Mouse (Mus musculus) hindlimb bud, embryonic 11.5 days (tissue): ENCODE measurements at regions not wholly inside any gene's neighbourhood (a gene's known extent, or its start where the extent isn't known, plus 50 kb on each side); places are given as distances from the start of the nearest gene placed in this dataset.

ENCODE experiments used
- DNase-seq: peaks from one replicate; pipeline ENCODE4 v3.0.0-alpha.2; 2012; ENCODE audit warnings: low read depth, low spot score; ENCODE audit errors: extremely low spot score

DNA sequence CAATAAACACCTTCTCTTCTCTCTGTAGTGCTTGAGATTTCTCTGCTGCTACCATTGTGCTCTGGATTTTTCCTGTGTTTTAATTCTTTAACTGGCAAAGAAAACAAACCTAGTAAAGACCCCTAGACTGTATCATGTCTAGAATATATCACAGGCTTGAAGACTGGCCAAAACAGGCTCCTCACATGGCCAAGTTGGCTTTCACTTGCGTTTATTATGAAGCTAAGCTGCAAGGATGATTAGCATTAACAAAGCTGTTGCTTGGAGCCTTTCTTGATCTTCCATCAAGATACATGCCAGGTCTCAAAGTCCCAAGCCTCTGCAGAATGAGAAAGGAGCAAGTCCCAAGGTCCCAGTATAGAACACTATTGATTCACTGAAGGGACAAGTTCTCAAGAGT is 551.9 kb upstream of the Klf4 start:
- no peak for DNase-seq

DNA sequence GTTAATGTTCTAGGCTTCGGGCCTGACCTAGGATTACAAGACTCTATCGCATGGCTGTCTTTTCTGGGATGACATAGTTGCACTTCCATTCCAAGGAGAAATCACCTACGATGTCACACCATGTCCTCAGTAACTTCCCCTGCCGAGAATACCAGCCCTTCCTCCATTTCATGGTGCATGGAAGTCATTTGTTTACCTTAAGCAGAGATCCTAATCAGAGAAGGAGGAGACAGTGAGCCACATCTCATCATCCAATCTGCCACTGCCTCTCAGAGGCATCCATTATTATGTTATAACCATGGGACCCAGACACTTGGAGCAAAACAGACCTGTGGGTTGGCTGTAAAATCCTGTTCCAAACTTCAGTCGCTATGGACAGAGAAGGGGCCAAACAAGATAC is 550.1 kb upstream of the Klf4 start:
- no peak for DNase-seq

DNA sequence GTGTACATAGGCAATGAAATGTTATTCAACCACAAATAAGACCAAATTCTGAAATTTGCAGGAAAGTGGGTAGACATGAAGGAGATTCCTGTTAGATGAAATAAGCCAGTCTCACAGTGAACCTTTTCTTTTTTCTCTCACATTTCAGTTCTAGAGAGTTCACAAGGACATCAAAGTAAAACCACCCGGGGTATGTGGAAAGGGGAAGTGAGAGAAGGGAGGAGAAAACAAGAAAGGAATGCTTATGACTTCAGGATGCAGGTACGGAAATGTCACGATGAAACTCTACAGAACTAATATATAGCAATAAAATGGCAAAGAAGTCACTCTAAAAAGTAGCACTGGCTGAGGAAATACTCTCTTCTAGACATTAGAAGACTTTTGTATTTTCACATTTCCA is 548.7 kb upstream of the Klf4 start:
- DNase-seq, result no peak

DNA sequence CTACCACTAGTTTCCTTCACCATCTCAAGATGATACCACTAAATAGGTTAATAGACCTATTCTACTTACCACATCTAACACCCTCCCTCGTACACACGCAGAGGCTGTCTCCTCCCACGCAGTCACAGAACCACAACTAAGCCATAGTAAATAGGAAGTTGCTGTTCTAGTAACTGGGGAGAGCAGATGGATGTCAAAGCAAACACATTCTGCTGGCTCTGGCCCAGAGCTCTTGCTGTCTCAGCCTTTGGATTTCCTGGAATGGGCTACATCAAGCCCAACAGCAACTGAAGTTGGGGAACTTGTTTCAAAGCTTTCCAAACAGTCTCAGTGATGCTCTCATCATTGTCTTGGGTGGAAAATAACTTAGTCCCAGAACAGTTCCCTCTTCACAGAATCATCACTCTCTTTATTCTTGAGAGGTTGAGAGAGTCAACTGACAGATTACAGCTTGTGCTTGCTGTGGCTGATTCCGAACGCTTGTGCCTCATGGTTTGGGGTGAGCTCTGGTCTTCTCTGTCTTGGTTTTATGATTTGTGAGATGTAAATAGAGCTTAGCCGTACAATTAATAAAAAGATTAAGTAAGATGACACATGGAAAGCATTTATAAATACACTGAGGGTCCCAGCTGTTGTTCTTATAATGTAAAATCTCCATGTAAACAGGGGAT is 538.5 kb upstream of the Klf4 start:
- DNase-seq, result no peak

DNA sequence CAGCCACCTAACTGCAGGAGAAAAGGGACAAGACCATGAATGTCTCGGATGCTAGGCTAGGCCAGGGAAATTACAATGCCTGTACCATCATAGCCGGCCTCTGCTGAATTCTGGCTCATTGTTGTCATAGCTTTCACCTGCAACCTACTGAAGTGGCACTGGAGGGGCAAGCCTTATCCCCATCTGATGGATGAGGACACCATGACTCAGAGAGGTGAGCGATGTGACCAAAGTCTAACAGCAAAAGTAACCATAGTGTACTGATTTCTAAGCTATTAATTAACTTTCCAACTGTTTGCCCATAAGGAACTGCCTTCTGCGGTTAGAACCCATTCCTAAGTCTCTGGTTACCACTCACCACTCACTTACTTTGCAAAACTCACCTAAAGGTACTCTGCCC is 536.6 kb upstream of the Klf4 start:
- no peak for DNase-seq

DNA sequence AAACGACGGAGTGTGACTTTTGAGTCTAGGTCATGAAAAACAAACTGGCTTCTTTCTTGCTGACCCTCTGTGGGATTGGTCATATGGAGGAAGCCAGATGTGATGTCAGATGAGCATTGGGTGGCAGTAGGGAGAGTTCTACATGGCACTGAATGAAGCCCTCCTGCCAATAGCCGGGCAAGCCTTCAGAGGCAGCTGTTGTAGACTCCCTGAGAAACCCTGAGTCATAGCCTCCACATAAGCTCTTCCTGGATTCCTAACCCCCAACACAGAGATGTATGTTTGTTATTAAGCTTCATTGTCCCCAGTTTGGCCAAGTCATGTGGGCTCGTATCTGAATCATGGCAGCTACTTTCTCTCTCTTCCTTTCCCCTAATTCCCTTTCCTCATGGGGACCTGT is 532.4 kb upstream of the Klf4 start:
- DNase-seq, result no peak

DNA sequence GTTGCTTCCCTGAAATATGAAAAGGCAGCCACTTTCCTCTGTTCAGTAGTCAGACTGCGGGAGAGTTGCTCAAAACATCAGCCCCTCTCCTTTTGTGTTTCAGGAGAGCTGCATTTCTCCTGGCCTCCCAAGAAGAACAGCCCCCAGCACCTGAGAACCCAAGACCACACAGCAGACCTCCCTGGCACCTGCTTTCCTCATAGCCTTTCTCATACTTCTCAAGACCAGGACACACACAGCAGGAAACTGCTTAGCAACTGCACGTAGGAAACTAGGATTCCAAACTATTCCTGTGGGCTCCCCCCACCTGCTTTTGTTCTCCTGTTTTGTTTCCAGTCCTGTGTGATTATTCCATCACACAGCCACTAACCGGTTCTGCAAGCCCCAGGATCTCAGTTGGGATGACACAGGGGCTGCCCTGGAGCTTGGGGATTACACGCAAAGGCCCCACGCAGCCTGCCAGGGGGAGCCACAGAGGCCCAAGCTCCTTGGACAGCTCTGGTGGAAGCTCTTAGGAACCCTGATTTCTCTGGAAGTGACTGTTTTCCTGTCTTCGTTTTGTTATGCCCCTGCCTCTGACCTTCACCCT is 519.6 kb upstream of the Klf4 start:
- DNase-seq, result no peak

DNA sequence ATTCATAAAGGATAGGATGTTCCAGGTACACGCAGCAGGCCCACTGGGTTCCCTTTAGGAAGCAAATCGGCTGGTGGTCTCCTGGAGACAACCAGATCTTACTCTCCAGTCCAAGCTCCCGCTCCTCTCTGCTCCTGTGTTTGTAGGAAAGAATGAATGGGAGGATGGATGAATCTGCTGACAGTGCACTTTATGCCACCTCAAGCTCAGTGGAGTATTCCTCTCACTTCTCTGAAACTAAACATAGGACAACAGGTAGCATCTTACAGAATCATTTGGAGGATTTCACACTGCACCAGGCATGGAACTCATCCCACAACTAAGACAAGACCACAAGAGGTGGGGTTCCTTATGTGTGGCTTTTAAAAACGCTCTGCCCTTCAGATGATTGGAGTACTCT is 507.1 kb upstream of the Klf4 start:
- no peak for DNase-seq

DNA sequence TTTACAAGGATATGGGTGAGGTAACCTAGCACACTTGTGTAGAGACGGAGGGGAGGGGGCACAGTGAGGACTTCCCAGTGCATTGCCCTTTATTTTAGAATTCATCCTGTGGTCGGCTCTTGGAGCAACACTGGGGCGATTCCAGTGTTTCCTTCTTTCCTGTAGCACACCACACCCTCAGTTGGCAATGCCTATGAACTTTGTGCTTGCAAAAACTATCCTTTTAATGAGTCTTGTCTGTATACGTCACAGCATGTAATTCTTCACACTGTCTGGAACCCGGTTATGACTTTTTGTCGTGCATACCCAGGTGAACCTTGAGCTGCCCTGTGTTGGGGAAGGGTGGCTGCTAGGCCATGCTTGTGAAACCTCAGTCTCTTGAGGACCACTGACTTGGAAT is 504.1 kb upstream of the Klf4 start:
- no peak for DNase-seq

DNA sequence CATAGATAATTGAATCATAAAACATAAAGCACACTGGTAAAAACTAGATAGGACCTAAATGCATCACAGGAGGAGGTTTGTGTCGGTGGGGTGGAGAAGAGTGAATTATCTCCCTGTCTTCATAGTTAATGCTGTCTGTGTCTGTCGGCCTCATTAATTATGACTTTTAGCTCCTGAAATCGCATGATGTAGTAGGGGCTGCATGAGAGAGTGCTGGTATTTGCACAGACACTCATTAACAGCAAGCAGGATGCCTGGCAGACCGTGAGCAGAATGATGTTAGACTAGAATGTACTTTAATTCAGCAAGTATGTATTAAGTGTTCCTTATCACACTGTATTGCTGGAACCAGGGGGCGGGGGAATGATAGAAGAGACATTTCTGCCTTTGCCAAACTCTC is 503.3 kb upstream of the Klf4 start:
- no peak for DNase-seq

DNA sequence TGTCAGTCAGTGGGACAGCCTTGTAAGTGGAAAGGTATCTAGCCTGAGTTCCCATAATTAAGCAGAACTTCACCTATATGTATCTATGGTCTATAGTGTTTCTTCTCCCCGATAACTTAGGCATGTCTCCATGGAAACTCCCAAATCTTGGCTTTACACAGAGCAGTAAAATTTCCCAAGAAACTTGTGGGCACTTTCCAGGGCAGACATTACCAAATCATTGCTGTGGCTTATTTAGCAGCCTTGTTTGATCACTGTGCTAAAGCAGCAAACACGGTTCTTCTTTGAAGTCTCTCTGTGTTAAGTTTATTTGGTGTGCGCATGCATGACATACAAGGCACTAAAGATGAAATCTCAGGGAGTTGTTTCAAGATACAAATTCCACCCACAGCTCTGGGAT is 496.2 kb upstream of the Klf4 start:
- DNase-seq, result no peak

DNA sequence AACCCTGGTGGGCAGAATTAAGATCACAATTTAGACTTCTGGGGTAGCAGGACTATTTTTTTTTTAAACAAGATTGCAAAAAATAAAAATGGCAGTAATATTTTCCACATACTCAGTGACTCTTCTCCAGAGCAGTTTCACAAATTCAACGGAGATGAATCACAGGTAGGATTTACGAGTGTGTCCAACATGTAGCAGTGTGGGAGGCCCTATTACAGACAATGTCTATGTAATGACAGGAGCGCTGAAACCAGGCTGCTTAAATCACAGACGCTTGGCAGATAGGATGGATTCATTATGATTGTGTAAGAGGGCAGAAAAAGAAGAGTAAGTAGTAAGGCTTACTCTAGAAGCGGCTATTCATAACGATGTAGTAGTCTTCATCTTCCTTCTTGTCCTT is 495.0 kb upstream of the Klf4 start:
- no peak for DNase-seq

DNA sequence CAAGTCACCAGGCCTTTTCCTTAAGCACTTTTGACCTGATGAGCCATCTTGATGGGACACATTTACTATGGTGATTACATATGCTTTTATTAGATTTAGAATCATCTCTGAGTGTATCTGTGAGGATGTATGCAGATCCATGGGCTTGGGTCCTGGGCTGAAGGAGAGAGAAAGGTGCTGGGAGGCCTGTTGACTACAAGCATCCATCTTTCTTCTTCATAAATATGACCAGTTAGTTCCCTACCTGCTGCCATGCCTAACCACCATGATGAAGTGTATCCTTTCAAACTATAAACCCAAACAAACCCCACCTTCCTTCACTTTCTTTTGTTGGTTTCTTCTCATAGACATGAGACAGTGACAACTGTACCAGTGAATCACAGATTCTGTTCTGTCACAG is 492.2 kb upstream of the Klf4 start:
- no peak for DNase-seq

DNA sequence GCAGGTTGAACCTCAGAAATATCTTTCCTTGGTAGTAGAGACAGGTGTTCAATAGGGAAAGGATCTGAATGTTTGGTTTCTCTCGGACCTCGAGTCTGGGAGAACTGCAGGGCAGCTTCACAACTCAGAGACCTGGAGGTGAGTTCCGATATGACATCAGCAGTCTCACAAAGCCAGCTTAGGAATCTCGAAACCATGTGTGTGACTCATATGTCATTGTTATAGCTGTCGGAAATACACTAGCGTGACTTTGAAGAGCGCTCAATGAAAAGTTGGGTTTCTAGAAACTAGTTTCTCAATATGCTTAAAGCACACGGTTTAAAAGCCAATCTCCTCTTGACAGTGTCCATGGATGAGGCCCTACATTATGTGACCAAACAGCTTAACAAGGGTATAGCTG is 485.9 kb upstream of the Klf4 start:
- DNase-seq, result no peak

DNA sequence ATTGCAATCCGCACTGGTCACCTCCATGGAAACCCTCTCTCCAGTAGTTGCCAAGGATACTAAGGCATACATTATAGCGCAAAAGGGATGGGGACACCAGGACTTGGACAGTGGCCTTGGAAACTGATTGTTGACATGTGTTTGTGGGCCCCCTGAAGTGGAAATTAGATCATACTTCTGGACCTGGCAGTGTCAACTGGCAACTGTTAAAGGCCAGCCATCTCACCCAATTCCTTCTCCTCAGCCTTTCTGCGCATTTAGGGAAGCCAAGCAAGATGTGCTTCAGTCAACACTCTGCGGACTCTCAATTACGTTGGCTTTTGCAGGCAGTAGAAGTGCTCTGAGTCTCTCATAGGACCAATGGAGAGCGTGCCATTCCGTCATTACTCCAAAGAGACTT is 483.2 kb upstream of the Klf4 start:
- DNase-seq, result no peak

DNA sequence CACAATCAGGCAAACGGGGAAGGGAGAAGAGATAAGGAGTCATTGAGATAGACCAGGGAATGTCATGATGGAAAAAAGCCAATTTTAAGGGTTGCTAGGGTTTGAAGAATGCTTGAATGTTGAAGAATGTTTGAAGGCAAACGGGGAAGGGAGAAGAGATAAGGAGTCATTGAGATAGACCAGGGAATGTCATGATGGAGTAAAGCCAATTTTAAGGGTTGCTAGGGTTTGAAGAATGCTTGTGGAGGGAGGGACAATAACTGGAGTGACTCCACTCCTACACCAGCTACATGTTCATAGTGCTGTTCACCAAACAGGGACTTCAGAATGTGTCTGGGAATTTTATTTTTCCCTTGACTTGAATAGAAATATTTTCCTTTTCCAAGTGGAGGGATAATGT is 476.0 kb upstream of the Klf4 start:
- DNase-seq, result no peak

DNA sequence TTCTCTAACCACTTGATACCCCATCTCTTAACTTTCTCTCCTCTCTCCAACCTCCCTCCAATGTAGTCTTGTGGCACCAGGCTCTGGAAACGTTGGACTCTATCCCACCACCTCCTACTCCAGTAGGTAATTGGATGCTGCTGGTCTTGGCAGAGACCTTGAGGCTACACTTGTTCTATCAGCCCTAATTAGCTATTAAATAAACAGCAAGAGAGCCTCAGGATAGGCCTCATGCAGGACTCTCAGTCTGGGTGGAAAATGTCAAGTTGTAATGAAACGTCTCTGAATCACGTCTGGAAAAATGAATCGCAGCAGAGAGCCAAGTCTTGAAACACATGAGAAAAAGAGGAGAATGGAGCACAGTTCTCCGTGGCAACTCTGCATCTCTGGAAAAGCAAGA is 472.0 kb upstream of the Klf4 start:
- no peak for DNase-seq

DNA sequence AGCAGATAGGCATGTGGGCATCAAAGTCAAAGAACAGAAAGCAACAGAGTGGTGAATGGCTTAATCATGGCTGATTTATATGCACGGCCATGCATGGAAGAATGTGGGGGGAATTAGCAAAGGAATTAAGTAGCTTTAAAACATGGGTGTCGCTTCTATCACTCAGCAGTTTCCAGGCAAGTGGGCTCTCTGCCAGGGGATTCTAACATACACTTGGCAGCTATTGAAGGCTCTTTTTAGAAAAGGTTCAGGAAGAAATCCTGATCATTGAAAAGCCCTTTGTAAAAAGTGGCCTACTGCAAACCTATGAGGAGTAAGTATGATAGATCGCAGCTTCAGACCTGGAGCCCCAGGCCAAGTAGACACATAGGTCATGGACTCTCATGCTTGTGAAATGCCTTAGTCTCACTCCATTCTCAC is 469.1 kb upstream of the Klf4 start:
- no peak for DNase-seq

DNA sequence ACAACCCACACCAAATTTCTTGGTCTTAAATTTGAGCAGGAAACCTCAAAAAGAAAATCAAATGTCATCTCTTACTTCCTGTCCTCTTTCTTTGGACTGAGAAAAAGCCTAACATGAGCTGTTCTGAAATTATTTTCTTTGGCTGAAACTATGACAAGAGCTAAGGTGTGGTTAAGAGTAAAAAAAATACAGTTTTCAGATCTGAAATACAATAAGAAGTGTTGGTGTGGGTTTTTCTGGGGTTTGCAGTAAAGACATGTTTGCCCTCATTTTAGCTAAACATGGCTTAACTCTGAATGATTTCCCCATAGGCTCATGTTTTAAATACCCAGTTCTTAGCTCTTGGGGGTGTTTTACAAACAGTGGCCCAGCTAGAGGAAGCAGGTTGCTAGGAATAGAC is 451.8 kb upstream of the Klf4 start:
- DNase-seq, result no peak

DNA sequence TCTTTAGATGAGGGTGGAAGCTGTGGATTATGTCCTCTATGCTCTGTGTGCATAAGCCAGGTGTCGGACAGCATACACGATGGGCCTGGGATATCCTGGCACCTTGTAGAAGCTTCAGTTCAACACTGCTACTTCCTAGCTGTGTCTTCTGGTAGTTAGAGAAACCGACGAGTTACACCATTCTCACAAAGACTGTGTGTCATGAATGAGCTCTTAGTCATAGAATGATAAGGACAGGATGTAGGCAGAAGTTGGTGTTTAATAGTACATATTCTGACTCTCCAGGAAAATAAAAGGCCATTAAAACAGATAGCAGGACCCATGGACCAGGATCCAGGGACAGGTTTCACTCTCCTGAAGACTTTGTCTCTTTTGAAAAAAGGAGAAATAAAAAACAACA is 446.3 kb upstream of the Klf4 start:
- DNase-seq, result no peak

DNA sequence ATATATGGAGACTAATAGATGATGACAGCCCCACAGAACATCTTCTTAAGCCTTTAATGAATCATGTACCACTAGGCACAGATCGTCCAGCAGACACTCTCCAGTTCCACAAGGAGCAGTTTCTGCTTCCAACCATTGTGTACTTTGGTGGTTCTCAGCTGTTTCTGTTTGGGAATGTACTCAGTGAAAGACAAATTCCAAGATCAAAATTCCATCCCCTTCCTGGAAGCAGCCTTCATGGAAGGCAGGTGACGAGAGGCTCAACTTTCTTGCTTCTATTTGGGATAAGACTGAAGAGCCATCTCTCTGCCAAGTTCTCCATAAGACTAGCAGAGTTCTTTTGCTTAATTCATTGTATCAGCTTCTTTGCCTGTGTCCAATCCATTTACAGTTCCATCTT is 444.0 kb upstream of the Klf4 start:
- no peak for DNase-seq

DNA sequence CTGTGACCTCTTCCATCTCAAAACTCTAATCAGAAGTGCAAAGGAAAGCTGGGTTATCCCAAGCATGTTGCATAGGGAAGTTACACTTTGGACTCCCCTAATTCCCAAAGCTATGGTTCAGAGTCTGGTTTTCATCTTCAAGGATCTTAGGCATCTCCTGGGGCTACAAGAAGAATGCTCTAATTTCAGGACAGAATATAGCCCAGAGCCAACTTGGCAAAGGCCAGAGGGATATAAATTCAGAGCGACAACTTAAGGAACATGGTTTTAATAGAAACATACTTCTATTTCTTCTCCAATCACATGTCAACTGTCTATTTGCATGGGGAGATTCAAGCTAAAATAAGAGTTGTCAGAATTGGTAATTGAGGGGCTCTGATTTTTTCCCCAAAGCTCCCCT is 441.4 kb upstream of the Klf4 start:
- DNase-seq, result no peak

DNA sequence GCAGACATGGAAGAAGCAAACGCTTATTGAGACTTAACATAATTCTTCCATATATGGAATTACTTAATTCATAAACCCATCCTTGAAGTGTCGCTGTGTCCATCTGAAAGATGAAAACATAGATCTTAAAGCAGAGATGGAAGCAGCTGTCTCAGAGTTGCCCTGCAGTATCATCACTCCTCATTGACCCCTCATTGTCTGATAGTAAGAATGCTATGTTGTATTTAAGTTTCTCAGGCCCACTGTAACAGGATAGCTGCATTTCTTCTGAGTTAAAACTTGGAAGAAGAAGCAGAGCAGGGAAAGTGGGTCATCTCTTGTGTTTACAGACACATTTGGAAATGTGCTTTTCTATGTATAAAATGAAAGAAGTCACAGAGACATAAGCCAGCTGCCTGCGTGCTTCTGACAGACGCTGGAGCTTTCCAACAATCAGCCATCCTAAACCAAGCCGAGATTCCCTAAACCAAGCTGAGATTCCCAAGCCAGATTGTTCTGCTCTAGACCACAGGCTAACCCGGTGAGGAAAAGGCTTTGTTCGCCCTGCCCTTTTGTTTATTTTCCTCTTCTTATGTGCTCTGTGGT is 440.1 kb upstream of the Klf4 start:
- no peak for DNase-seq
